Mouse (Mus musculus): ENCODE measurements around the gene Nlgn1.

DNA sequence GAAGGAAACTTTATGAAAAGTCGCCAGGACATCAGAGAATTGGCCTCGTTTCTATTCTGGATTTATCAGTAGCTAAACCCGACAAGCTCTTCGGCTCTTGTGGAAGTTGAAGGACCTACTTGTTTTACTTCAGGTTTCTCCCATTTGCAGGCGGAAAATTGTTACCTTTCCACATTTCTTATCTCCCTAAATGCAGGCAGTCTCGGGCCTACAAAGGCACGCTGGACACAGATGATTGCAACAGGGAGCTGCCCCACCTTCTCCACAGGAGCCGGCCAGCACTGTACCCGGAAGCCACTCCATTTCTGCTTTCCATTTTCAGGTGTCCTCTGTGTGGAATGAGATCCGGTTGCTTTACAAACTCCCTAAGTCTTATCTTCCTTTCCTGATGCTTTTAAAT is 656.4 kb downstream of the Nlgn1 start:
- TF ChIP-seq CTCF (IDR thresholded peaks at IDR 0.05) (no peak), EP300 (IDR thresholded peaks at IDR 0.05) (no peak)

Data from lung, postnatal 0 days (tissue).